Mouse (Mus musculus): ENCODE measurements around the gene Mgat2.

- TF ChIP-seq CTCF (IDR thresholded peaks at IDR 0.05; ENCODE audit: low read depth, low read length) (no peak), POLR2A (IDR thresholded peaks at IDR 0.05; ENCODE audit: insufficient read depth, low read length) (no peak), EP300 (IDR thresholded peaks at IDR 0.05; ENCODE audit: insufficient read depth, low read depth, low read length) (no peak)
These were observed 28.0 kb upstream of the Mgat2 start for GRCm38 (mm10) chr12:69155923-69156322.
